Mouse (Mus musculus): ENCODE results near the gene Shkbp1. TPM values are rescaled to one million over a fixed set of nuclear protein-coding genes. Genes with fewer than 3 reads are reported as not detected.

The Shkbp1 gene
- total RNA-seq, 2 experiments from 2014 or later = 2.3 to 2.8 TPM

- TF ChIP-seq CTCF (IDR thresholded peaks at IDR 0.05) = peak; percentile 84
- peak; percentile 92 for DNase-seq
- intact Hi-C loops (cut with DNase I) = loop anchor here (1.0 kb wide), 1 partner anchor 27 kb away; no protein-coding TSS in a partner anchor
- peak overlapping the region; percentile 92 for H3K27ac ChIP-seq
- peak overlapping the region; percentile 87 for H3K4me3 ChIP-seq
These were observed 26.4 kb downstream of the Shkbp1 start for GRCm38 (mm10) chr7:27329326-27329947.

GRCm38 (mm10) chr7:27328648-27329047 lies 27.2 kb downstream of the Shkbp1 start:
- TF ChIP-seq CTCF (IDR thresholded peaks at IDR 0.05) = no peak
- intact Hi-C loops (cut with DNase I) = loop anchor here (1.0 kb wide), 1 partner anchor 26 kb away; no protein-coding TSS in a partner anchor
- Histone ChIP-seq H3K4me3 (peak overlapping the region; percentile 87), H3K27ac (peak overlapping the region; percentile 92)
- peak; percentile 83 for DNase-seq

DNA sequence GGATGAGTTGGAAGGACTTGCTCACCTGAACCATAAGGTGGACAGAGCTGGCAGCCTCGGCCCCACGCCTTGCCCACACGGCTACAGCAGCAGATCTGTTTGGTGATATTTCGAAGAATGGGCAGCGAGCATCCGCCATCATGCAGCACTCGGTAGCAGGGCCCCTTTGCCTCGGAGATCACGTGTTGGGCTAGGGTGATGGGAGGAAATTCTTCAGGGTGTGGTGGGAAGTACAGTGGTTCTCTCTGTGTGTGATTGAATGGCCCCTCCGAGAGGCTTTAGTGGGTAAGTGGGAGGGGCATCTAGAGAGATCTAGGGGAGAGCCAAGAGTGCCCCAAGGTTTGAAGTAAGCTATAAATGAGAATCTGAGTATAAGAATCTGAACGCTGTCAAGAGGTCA lies 27.7 kb downstream of the Shkbp1 start:
- H3K27ac ChIP-seq = peak overlapping the region; percentile 92
- no peak for TF ChIP-seq CTCF (IDR thresholded peaks at IDR 0.05)
- DNase-seq = no peak

DNA sequence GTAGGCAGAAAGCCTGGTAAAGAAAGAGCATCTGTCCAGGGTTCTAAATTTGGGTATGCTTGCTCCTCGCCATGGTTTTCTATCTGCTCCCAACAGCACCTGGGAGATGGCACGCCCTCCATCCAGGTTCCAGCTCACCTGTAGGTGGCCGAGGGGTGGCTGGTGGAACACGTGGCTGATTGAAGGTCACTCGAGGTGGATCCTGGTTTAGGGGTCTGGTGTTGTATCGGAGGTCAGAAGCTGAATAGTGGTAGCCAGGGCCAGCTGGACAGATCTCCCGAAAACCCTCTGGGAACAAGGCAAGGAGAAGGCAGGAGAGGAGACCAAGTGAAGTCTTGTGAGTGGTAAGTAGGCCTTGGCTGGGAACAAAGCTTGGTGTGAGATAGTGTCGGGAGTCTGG lies 28.3 kb downstream of the Shkbp1 start:
- intact Hi-C loops (cut with DNase I) = no loop called here
- DNase-seq = no peak
- TF ChIP-seq CTCF (IDR thresholded peaks at IDR 0.05) = no peak
- H3K27ac ChIP-seq = peak overlapping the region; percentile 92
- no peak overlapping the region for H3K4me3 ChIP-seq

More for the DNA sequence above, 27.7 kb downstream of the Shkbp1 start:
- no peak overlapping the region for H3K4me3 ChIP-seq
- intact Hi-C loops (cut with DNase I) = no loop called here

DNA sequence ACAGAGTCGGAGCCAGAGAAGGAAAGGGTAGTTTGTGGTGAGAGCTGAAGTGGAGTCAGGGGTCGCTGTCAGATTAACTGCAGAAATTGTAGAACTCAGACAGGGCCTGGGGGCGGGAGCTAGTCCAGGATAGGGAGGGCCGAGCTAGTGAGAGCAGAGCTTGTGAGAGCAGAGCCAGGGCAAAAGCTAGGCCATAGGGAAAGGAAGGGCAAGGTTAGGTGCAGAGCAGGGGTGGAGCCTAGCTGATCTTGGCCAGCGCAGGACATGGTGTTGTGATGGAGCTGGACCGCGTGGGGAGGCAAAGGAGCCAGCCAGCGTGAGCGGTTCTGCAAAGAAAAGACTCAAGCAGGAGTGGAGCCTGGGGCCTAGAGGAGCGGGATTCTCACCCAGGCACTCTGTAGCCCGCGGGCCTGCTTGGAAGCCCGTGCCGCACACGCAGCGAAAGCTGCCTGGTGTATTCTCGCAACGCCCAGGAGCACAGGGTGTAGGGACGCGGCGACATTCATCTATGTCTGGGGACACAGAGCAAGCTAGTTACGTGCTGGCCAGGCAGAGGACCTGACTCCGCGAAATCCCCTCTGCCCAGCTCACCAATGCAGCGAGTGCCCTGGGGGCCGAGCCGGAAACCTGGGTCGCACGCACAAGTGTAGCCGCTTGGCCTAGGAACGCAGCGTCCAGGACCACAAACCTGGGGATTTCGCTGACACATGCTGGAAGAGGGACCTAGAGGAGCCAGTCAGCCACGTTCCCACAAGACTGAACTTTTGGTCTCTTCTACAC lies 29.5 kb downstream of the Shkbp1 start:
- intact Hi-C loops (cut with DNase I) = no loop called here
- DNase-seq = peak; percentile 76
- Histone ChIP-seq H3K4me3 (peak overlapping the region; percentile 66), H3K27ac (peak overlapping the region; percentile 82)
- no peak for TF ChIP-seq CTCF (IDR thresholded peaks at IDR 0.05)

GRCm38 (mm10) chr7:27325697-27326096 lies 30.1 kb downstream of the Shkbp1 start:
- peak; percentile 92 for DNase-seq
- H3K27ac ChIP-seq = peak overlapping the region; percentile 82
- intact Hi-C loops (cut with DNase I) = no loop called here
- H3K4me3 ChIP-seq = peak overlapping the region; percentile 66
- TF ChIP-seq CTCF (IDR thresholded peaks at IDR 0.05) = no peak

- intact Hi-C loops (cut with DNase I) = no loop called here
- Histone ChIP-seq H3K4me3 (peak overlapping the region; percentile 66), H3K27ac (peak overlapping the region; percentile 82; the same call in 1 of the 2 replicates)
- no peak for TF ChIP-seq CTCF (IDR thresholded peaks at IDR 0.05)
- DNase-seq = no peak
These were observed 30.9 kb downstream of the Shkbp1 start for GRCm38 (mm10) chr7:27324928-27325327.

DNA sequence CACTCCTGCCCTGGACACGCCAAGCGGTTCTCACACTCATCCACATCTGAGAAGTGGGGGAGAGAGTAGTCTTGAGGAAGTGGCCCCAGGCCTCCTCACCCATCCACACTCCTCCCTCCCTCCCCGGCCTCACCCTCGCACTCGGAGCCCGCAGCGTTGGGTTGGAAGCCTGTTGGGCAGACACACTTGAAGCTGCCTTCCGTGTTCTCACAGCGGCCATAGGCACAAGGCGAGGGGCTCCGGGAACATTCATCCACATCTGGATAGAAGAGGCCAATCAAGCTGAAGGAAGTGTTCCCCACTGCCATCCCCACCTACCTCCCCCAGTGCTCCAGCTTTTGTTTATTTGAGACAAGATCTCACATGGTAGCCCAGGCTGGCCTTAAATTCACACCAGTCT lies 31.7 kb downstream of the Shkbp1 start:
- TF ChIP-seq CTCF (IDR thresholded peaks at IDR 0.05) = no peak
- no peak for DNase-seq
- no peak overlapping the region for H3K27ac ChIP-seq
- H3K4me3 ChIP-seq = no peak overlapping the region
- intact Hi-C loops (cut with DNase I) = no loop called here

- no peak for TF ChIP-seq CTCF (IDR thresholded peaks at IDR 0.05)
These were observed 32.8 kb downstream of the Shkbp1 start for GRCm38 (mm10) chr7:27323001-27323400.

DNA sequence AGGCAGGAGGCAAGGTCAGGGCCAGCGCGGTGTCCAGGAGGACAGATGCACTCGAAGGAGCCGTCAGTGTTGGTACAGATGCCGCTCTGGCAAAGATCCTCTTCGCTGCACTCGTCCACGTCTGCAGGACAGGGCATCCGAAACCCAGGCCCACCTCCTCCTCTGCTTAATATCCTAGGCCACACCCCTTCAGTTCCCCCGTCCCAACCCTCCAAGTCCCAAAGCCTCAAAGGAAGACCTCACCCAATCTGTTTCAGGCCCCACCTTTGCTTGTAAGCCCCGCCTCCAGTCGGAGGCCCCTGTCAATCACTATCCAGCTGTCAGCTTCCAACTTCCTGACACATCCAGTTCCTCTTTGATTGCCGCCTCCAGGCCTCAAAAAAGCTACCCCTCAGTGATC lies 33.5 kb downstream of the Shkbp1 start:
- Histone ChIP-seq H3K27ac (peak overlapping the region; percentile 48), H3K4me3 (peak overlapping the region; percentile 52)
- DNase-seq = no peak
- intact Hi-C loops (cut with DNase I) = no loop called here
- no peak for TF ChIP-seq CTCF (IDR thresholded peaks at IDR 0.05)

More at GRCm38 (mm10) chr7:27323001-27323400, 32.8 kb downstream of the Shkbp1 start:
- no peak overlapping the region for H3K4me3 ChIP-seq
- peak overlapping the region; percentile 48; the same call in 1 of the 2 replicates for H3K27ac ChIP-seq
- no peak for DNase-seq
- intact Hi-C loops (cut with DNase I) = no loop called here

DNA sequence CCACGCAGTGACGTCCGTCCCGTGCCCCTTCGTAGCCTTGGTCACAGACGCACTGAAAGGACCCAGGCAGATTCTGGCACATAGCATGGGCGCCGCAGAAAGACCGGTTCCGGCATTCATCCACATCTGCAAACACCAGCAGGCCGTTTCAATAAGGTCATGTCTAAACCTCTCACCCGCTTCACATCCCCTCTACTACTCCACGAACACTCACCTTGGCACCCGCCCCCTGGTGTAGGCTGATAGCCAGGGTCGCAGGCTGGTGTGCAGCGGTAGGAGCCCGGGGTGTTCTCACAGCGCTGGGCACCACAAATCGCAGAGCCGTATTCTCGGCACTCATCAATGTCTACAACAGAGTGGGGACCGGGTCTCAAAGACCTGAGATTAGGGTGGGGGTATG lies 36.4 kb downstream of the Shkbp1 start:
- no peak overlapping the region for H3K27ac ChIP-seq
- intact Hi-C loops (cut with DNase I) = no loop called here
- H3K4me3 ChIP-seq = no peak overlapping the region
- TF ChIP-seq CTCF (IDR thresholded peaks at IDR 0.05) = no peak
- DNase-seq = no peak

GRCm38 (mm10) chr7:27315958-27316357 lies 39.9 kb downstream of the Shkbp1 start:
- intact Hi-C loops (cut with DNase I) = no loop called here
- Histone ChIP-seq H3K4me3 (peak overlapping the region; percentile 11; the same call in 1 of the 2 replicates), H3K27ac (peak overlapping the region; percentile 70)
- peak; percentile 93 for DNase-seq
- no peak for TF ChIP-seq CTCF (IDR thresholded peaks at IDR 0.05)

GRCm38 (mm10) chr7:27314393-27314792 lies 41.4 kb downstream of the Shkbp1 start:
- Histone ChIP-seq H3K27ac (no peak overlapping the region), H3K4me3 (no peak overlapping the region)
- no peak for DNase-seq
- TF ChIP-seq CTCF (IDR thresholded peaks at IDR 0.05) = peak; percentile 37
- intact Hi-C loops (cut with DNase I) = no loop called here

Data from gastrocnemius, adult 2 months (tissue).